Mouse (Mus musculus) A20 (cell line): ENCODE measurements around the gene Wdr59.
"Not testable (repeated sequence)": the region's sequence is repeated elsewhere in the genome, so short reads cannot be mapped to it uniquely, and the experiment has no call there.

ENCODE experiments used
- DNase-seq: peaks from one replicate; pipeline ENCODE4 v3.0.0-alpha.2; 2011; ENCODE audit warnings: low read depth, low spot score

The Wdr59 gene

GRCm38 (mm10) chr8:111537765-111538158 lies 15.9 kb upstream of the Wdr59 start:
- no peak for DNase-seq

DNA sequence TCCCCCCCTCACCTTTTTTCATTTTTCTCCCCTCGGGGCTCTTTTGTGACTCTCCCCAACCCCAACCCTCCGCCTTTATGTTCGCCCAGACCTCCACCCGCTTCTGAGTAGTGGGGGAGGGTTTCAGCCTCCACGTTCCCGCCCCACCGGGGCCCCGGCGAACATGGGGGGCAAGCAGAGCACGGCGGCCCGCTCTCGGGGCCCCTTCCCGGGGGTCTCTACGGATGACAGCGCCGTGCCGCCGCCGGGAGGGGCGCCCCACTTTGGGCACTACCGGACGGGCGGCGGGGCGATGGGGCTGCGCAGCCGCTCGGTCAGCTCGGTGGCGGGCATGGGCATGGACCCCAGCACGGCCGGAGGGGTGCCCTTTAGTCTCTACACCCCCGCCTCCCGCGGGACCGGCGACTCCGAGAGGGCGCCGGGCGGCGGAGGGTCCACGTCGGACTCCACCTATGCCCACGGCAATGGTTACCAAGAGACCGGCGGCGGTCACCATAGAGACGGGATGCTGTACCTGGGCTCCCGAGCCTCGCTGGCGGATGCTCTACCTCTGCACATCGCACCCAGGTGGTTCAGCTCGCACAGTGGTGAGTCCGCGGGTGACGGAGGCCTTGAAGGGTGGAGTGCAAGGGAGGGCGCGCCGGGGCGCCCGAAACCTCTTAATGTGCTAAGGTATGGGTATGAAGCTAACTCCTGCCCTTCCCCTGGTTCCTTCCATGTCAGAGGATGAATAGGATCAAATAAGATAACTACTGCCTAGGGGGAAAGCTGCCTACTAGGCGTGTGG lies 15.3 kb upstream of the Wdr59 start:
- DNase-seq, result peak; percentile 57

GRCm38 (mm10) chr8:111536031-111536977 lies 14.4 kb upstream of the Wdr59 start, which contains the start of gene Znrf1:
Gene Znrf1, plus strand, starts transcription at chr8:111536097.
- peak; percentile 83 for DNase-seq

DNA sequence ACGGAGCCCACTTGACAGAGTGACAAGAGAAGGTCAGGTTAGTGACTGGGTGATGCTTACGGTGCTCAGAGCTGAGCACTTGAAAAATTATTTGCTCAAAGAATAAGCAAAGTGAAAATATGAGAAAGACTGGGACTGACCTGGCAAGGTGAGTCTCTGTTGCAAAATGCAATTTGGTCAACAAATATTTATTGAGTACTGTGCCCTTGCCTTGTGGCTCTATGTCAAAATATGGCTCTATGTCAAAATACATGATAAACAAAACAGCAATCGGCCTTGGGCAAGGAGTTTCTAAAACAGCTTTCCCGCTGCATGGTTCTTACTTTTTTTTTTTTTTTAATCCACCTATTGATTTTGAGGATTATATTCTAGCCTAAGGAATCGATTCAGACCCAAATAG lies 13.6 kb upstream of the Wdr59 start:
- DNase-seq, result no peak

DNA sequence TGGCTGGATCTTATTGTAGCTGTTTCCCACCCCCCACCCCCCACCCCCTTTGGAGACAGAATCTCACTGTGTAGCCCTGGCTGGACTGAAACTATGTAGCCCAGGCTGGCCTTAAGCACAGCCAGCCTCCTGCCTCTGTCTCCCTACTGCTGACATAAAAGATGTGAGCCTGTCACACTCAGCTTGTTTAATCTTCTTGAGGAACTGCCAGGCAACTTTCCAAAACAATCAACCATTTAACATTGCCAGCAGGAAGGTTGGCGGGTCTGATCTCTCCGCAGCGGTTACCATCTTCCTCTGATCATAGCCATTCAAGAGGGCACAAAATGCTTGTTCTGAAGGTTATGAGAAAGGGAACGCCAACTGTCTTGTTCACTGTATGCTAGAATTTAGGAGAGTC lies 11.6 kb upstream of the Wdr59 start:
- no peak for DNase-seq

GRCm38 (mm10) chr8:111531621-111532020 lies 9.7 kb upstream of the Wdr59 start:
- no peak for DNase-seq

- no peak for DNase-seq
Measured at GRCm38 (mm10) chr8:111531191-111531590, 9.3 kb upstream of the Wdr59 start.

- DNase-seq, result no peak
Measured at GRCm38 (mm10) chr8:111528071-111528470, 6.2 kb upstream of the Wdr59 start.

DNA sequence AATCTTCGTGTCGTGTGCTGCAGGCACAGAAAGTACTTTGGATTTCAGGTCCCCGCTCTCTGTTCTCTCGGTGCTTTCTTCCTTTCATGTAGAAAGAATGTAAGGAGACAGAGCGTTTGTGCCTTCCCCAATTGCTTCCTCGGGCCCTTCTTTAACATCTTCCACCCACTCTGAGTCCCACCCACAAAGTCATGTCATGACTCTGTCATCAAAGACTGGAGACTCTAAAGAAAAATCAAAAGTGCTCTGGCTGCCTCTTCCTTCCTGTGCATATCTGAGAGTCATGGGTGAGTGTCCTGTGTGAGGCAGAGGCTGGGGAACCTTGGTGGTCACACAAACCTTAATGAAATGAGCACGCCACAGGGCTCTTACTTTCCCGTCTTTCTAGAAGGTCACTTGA lies 5.3 kb upstream of the Wdr59 start:
- no peak for DNase-seq

DNA sequence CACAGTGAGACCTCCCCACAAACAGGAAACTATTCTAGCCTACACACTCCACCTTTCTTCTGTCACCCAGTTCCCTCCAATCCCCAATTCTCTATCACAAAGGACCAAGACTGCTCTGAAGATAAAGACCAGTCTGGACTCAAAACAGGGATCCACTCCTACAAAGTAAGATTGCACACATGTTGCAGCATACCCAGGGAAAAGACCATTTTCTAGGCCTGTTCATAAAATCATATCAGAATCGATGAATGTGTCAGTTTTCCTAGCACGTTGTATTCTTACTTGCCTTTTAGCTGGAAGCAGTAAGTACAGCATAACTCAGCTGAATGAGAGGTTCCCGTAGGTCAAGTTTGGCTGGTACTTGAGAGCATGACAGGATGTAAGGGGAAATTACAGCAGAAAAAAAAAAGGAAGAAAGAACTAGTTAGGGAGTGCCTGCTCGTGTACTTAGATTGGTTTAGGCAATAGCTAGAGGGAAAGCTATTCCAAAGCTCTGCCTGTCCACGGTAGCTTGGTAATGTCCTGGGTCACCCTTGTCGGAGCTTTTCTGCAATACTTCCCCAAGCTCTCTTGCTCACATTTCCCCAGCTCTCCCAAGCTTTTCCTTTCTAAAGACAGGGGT lies 4.6 kb upstream of the Wdr59 start:
- no peak for DNase-seq

GRCm38 (mm10) chr8:111517466-111517865 lies 4.4 kb downstream of the Wdr59 start:
- peak; percentile 56 for DNase-seq

GRCm38 (mm10) chr8:111516451-111517035 lies 5.3 kb downstream of the Wdr59 start:
- DNase-seq, result no peak

GRCm38 (mm10) chr8:111513446-111513845 lies 8.4 kb downstream of the Wdr59 start:
- DNase-seq, result no peak

DNA sequence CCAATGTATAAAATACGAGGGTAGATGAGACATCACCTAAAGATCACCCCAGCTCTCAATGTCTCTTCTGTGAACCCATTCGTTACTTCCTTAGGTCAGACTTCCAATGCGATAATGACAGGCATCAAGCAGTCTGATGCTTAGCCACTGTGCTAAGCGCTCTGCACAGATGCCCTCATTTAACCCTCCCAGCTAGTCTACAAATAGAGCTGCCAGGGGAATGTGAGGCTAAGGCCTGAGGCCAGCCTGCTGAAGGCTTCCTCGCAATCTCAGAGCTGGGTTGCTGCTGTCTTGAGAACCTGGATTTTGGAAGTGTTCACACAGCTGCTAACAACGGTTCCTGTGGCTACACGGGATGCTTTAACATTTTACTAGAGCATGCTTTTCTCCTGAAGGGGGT lies 9.0 kb downstream of the Wdr59 start:
- no peak for DNase-seq

- no peak for DNase-seq
Measured at GRCm38 (mm10) chr8:111510401-111510800, 11.5 kb downstream of the Wdr59 start.

GRCm38 (mm10) chr8:111509278-111509677 lies 12.6 kb downstream of the Wdr59 start:
- no peak for DNase-seq

GRCm38 (mm10) chr8:111508566-111508965 lies 13.3 kb downstream of the Wdr59 start:
- DNase-seq, result no peak

DNA sequence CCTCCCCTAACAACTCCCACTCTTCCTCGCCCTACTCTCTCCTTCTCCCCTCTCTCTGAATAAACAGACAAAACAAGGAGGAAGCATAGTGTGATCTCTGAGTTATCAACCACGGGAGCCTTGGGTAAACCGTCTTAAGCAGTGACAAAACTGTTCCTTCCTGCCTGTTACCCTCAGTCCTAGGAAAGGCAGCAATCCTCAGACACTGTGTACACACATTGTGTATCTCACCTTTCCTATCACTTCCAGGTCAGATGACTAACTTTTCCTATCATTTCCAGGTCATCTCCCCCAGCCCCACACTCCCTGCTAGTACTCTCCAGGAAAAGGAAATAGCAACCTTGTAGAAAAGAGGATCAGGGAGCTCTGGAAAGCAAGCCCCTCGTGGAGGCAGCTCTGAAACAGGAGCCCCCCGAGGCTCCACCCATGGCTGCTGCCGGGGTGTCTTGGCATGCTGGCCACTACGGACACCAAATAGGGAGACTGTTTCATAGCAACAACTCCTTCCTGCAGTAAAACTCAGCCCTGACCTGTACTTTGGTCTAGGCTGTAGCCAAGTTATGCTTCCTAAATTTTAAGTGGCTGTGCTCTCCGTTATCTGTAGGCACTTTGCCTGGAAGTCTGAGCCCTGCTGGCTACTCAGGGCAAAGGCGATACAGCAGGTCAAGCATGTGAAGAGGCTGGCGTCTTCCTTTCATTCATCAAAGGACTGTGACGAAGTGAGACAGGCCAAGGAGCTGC lies 20.0 kb downstream of the Wdr59 start:
- no peak for DNase-seq

DNA sequence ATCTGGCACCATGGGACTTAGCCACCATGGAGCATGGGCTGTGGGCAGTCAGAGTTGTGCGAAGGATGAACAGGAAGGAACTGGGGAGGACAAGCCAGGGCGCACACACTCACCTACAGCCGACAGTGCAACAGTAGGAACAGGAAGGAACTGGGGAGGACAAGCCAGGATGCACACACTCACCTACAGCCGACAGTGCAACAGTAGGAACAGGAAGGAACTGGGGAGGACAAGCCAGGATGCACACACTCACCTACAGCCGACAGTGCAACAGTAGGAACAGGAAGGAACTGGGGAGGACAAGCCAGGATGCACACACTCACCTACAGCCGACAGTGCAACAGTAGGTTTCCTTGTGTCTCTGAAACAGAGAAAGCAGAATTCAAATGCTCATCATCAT lies 23.6 kb downstream of the Wdr59 start:
- not testable (repeated sequence) for DNase-seq

- DNase-seq, result no peak
Measured at GRCm38 (mm10) chr8:111496326-111496725, 25.6 kb downstream of the Wdr59 start.

GRCm38 (mm10) chr8:111493176-111493575 lies 28.7 kb downstream of the Wdr59 start:
- no peak for DNase-seq
